Mouse (Mus musculus) left cerebral cortex, adult 18-20 months (tissue): ENCODE data around the gene Aldh18a1. TPM values are rescaled to one million over a fixed set of nuclear protein-coding genes. Genes with fewer than 3 reads are reported as not detected.

Source experiments
- DNase-seq, 2 experiments: peaks; one replicate each; pipeline ENCODE4 v3.0.0; 2021 to 2022; ENCODE audit warnings: low spot score in 2 of 2, mixed read lengths in 1 of 2
- total RNA-seq, 2 experiments: library from RNA; stranded (reverse); gene quantifications; 2 replicates each; pipeline ENCODE4 v1.2.3; 2021

The Aldh18a1 gene
- total RNA-seq, 2 experiments from 2014 or later, result 22.5 to 28.9 TPM

DNA sequence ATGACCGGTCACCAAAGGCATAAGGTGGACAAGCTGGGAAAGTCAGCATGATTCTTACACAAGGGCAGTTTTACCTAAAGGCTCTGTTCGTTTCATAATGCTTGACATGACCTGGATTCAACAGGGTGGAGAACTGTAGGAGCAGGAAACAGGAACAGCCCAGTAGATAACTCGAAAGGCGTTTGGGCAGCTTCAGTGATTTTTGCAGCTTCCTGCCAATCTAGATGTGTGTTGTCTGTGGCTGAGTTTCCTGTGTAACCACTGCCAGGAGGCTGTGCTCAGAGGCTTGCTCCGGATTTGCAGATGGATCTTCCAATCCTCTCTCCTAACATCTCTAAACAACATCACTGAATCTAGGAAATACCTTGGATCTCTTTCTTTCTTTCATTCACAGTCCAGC, 55.7 kb downstream of the Aldh18a1 start:
- no peak for DNase-seq

DNA sequence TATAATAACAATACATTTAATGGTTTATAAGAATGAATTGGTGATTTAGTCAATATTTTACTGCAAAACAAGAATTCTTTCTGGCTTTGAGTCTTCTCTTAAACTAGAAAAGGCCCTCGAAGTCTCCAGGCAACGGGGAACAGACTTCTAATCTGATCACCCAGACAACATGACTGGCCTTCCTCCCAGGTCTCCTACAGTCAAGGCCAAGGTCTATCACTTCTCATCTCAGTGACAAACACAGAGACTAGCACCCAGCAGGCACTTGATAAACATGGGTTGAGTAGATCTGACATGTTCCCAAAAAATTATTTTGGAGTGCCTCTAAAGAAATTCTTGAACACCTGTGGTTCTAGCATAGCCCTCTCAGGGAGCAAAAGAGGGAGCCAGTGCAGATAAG, 57.9 kb downstream of the Aldh18a1 start:
- no peak for DNase-seq

DNA sequence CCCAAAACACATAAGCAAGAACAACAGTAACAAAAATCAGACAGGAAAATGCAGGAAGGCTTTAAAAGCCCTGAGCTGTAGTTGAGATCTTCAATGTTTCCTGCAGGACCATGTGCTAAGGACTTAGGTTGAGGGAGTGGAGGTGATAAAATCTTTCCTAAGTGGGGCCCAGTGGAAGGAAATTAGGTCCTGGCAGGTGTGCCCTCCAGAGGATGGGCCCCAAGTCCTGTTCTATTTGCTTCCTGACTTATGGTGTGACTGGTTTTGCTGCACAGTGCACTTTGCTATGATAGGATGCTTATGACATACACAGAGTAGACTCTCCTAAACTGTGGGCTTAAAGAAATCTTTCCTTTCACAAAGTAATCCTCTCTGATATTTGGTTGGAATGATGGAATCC, 60.0 kb downstream of the Aldh18a1 start:
- no peak for DNase-seq

DNA sequence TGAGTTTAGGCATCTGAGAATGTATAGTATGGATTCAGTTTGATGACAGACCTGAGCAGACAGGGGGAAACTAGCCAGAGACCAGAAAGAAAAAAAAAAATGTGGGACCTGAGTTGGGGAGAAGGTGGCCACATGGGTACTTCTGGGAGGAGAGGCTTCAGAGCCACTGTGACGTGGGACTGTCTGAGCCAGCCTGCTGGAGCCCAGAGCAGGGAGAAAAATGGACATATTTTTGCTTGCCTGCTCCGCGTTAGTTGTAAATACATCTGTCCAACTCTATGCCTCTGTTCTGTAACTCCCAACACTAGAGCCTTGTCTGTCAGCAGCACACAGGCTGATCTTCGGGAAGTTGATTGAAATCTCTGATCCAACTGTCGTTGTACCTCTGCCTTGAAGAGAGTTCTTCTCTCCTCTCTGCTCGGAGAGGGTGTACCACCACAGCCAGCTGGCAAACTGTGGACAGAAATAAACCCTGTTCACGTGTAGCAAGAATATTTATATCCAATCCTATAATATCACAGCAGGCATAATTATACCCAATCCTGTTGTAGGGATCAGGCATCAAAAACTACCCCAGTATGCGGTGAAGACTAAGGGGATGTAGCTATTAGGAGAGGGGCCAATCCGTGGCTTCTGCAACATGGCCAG, 61.8 kb downstream of the Aldh18a1 start:
- DNase-seq, result no peak

DNA sequence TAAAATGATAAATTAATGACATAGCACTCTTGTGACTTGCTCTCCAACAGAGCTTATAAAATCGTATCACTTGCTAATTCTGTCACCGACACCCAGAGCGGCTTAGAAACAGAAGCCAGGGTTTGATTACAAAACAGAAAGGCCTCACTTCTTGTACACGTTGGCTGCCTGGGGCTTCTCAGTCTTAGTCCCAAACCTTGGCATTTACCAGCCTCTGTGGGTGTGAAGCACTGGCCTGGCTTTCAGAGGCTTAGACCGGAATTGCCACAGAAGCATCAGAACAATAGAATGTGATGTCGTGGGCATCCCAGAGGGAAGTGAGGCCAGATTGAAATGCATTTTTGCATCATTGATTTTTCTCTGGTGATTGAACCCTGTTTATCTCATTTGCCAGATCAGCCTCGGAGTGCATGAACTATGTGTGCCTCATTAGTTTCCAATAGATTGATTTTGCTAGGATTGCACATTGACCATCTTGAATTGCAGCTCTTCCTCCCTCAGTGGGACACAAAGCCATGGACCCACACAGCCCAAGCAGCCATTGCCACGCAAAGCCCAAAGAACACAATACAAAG, 64.7 kb downstream of the Aldh18a1 start:
- no peak for DNase-seq

DNA sequence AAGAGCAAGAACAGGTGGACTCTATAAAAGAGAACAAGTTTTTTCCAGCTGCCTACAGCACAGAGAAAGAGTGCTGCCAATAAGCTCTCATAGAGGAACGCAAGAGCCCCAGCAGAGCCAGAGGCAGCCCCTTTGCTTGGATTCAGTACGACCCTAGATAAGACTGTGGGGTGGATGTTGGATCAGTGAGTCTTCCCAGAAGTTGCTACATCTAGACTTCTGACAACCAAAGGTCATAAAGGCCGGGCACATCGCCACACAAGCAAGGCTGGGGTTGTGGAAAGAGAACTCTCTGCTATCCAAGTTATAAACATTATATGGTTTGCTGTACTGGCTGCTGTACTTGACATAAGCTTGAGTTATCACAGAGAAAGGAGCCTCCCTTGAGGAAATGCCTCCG, 67.9 kb downstream of the Aldh18a1 start:
- DNase-seq, result no peak

DNA sequence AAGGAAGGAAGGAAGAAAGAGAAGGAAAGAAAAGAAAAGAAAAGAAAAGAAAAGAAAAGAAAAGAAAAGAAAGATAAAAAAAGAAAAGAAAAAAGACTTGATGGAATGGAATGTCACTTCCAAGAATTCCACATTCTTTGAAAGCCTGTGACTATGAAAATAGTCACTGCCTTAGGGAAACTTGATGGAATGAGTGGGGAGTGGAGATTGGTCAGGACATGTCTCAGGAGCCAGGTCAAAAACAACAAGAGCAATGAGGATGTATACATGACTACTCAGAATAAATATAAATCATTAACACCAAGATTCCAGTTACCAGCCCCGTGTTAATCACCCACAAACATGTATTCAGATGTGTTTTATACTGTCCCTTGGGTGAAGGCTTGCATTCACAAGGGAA, 69.6 kb downstream of the Aldh18a1 start:
- no peak for DNase-seq

DNA sequence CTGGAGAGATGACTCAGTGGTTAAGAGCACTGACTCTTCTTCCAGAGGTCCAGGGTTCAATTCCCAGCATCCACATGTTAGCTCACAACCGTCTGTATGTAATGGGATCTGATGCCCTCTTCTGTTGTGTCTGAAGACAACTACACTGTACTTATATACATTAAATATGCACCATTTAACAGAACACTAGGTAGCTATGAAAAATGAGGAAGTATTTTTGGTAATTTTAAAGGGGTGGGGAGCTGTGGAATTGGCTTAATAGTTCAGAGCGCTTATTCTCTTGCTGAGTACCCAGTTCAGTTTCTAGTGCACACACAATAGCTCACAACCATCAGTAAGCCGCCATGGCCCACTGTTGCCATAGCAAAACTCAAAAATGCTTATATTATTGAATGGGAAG, 72.7 kb downstream of the Aldh18a1 start:
- no peak for DNase-seq

DNA sequence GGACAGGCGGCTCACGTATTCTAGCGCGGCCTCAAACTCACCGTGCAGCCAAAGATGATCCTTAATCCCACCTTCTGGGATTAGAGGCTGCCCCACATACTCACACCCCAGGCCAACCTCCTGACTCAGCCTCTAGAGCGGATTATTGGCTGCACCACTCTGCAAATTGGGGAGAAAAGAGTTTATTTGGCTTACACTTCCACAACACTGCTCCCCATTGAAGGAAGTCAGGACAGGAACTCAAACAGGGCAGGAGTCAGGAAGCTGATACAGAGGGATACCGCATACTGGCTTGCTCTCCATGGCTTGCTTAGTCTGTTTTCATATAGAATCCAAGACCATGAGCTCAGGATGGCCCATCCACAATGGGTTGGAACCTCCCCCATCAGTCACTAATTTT, 73.9 kb downstream of the Aldh18a1 start:
- DNase-seq, result no peak

DNA sequence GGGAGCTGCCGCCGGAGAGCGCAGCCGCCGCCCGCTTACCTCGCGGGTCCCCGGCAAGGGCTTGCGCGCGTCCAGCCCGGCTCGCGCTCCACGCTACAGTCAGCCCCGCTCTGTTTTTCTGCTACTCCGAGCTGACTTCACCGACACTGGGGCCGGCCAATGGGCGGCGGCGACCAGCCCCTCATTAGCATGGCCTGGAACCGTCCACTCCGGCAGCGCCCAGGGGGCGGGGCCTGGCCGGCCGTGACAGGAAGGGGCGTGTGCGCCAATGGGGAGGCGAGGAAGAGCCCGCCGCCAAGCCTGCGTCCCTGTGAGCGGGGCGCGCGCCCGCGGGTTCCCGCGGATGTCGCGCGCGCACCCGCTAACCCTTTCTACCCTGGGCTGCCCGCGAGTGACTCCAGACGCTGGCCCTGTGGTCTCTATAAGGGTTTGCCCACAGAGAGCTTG, 74.6 kb downstream of the Aldh18a1 start, which contains the start of gene Sorbs1:
TSS of gene Sorbs1 (minus strand) at position 148 of the 447 bp plus-strand sequence.
- peak; percentile 93 to 96 for DNase-seq

DNA sequence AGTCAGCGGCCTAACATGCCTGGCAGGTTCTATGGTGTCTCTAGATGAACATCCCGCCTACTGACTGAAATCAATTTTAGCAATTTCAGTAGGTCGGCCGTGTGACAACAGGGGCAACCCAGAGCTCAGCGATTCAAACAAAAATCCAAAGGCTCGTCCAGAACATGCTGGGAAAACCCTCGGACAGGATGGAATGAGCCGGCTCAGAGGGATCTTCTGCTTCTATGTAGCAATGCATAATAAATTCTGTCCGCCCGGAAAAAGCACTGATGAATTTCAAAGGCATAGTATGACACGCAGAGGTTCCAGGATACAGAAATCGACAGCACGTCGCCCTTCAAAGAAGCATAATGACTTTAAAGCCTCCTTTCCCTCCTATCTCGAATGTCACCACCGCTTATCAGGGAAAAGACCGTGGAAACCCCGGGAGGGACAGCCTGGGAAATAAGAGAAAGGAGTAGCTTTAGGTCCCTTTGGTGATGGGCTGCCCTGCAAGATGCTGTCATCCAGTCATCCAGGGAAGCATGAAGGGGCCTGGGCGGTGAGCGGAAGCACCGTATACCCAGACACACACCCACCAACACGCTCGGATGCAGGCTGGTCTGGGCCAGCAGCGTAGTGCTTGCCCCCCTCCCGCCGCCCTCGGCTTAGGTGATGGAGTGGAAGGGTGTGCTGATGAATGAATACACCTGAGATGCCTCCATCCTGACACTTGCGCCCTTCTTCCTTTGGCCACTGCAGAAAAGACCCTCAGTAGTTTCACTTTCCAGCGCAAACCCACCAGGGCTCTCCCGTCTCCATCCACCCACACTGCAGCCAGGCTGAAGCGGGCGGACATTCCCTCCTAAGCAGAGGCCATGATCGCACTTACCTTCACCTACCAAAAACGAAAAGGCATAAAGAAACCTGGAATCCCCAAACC, 75.5 kb downstream of the Aldh18a1 start:
- peak; percentile 30 to 43 for DNase-seq

DNA sequence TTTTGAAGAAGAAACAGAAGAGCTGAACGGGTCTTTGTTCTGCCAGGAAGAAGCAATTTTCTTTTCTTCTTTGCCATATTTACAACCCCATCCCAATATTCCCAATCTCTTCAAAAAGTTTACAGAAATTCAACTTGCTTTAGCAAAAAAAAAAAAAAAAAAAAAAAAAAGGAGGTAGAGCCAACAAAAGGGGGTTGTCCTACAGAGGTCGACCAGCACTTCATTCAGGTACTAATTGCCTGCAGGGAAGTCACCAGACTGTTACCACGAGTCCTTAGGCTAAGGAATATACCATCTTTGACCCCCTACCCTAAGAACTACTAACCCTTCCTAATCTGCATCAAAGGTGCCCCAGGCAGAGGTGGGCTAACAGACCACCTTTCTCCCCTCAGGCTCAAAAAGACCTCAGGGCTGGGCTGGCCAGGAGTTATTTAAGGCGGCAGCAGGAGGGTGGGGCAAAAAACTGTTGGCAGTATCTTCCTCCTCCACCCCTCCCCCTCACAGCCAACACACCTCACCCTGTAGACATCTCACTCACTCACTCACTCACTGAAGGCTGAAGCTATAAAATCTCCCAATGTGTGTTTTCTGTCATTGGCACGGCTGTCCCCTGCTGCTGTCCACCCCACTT, 76.5 kb downstream of the Aldh18a1 start:
- DNase-seq, result no peak

DNA sequence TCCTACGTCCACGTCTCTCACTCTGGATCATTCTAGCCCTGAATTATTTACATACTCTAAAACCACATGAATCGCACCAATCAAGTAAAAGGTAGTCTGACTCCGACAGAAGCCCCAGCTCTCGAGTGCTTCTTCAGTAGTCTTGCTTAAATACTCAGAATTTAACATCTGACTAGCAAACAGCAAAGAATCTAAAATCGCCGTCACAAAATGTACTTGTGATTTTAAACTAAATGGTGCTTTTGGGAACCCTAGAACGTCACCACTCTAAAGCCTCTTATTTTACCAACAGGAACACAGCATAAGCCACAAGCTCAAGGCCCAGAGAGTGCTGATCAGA, 77.2 kb downstream of the Aldh18a1 start:
- DNase-seq, result no peak

DNA sequence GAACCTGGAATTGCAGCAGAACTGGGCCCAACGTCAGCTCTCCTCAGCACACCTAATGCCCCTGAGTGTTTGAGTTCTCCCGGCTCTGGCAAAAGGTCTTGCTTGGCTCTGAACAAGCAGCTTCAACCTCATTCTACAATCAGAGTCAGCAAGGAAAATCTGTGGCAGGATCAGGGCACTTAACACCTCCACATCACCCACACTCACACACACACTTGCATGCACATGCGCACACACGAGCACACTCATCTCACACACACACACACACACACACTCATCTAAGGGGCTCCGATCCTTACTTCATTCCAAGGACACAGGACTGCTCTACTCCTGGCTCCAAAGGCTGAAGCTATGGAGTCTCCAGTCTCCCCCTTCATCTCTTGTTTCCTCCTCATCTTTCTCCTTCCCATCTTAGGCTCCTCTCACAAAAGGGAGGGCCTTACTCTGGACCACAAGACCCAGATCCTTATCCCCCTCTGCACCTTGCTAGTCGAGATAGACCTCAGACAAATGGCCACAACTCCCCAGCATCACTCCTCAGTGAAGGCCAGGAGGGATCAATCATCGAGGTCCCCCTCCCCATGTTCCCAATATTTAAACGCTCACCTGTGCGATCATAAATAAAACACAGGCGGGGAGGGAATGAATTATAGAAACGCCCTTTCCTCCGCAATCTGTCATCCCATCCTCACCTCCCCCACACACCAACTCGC, 77.7 kb downstream of the Aldh18a1 start:
- peak; percentile 31 to 39 for DNase-seq

DNA sequence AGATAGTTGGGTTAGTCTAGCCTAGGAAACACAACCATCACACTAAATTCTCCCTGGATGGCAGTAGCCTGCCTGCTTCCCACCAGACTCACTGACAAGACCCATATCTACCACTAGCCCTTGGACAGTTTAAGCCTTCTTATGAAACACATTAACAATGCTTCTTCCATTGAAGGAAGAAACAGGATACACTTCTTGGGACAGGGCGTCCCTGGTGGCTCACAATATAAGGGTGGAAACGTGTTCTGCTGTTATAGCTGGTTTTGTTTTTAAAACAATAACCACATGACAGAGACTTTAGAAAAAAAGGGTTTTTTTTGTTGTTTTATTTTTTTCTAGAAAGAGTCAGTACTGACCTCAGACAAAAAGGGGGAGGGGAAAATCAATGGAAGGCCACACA, 79.0 kb downstream of the Aldh18a1 start:
- no peak for DNase-seq

DNA sequence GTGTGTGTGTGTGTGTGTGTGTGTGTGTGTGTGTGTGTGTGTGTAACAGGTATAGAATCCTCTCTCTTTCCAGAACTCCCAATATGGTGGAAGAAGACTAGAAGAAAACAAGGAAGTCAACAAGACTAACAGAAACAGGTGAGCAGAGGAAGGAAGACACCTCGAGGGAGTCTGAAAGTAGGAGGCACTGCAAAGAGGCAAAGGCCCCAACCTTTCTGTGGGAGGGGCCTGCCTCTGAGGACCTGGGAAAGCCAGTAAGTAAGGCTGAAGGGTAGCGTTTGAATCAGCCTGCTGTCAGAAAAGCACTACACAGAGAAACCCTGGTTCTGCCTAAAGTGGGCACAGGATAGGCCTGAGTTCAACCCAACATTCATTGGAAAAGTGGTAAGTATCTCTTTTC, 79.4 kb downstream of the Aldh18a1 start:
- DNase-seq, result no peak

DNA sequence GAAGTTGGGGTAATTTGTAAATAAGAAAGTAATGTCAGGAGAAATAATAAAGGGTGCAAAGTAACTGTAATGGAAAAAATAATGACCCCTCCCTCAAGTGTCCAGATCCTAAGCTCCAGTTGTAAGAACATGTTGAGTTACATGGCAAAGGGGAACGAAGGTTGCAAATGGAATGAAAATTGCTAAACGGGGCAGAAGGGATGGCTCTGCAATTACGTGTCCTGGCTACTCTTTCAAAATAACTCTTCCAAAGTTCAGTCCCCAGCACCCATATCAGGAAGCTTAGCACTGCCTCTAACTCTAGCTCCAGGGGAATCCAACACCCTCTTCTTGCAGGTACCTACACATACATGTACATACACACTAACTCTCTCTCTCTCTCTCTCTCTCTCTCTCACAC, 81.3 kb downstream of the Aldh18a1 start:
- no peak for DNase-seq

DNA sequence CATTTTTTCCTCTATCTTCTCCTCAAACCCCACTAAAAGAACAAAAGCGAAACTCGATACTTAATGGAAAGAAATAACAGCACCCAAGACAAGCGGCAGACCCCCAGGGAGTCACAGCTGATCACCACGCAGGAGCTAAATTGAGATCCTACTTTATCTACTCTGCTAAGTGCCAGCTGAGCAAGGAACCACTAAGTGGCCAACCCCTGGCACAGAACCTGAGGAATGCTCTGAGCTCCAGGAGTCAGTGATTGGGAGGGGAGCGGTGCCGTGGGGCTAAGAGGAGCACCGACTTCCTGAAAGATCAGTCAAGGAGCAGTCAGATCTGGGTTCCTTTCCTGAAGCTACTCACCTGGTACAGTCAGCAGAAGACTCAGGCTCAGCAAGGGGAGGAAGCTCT, 83.9 kb downstream of the Aldh18a1 start:
- DNase-seq, result no peak
